Mouse (Mus musculus): Measurements from ENCODE around the gene Cacna1a. TPM values are rescaled to one million over a fixed set of nuclear protein-coding genes. Genes with fewer than 3 reads are reported as not detected.
"Not testable (repeated sequence)": the region's sequence is repeated elsewhere in the genome, so short reads cannot be mapped to it uniquely, and the experiment has no call there.

Gene Cacna1a
- total RNA-seq, 2 experiments from 2014 or later, result 3.9 to 9.6 TPM

DNA sequence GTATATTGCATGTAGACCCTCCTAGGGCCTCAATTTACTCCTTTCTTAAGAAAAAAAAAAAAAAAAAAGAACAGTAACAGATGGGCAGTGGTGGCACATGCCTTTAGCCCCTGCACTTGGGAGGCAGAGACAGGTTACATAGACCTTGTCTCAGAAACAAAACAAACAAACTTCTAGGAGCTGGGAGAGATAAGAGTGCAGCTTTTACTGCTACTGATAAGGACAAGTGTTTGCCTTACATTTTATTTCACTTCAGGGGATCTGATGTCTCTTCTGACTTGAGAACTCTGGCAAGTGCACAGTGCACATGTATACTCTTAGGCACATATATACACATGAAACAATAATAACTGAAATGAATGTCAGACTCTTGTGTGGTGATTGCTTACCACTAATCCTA is 269.0 kb downstream of the Cacna1a start:
- DNase-seq (ENCODE audit: low spot score in 2 of 2), result no peak

DNA sequence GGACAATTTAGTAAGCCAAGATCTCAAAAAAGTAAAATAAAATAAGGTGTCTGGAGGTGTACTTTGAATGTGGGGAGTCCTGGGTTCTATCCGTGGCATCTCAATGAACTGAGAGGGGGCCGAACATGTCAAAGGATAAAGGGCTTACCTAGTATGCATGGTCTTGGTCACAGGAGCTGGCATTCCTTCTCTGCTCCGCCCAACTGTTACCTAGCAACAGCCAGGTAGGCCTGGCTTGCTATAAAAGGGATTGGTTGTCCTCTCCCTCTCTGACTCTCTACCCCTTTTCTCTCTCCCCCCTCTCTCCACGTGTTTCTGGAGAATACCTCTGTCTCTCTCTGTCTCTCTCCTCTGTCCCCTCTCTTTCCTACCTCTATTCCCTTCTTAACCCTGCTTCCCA is 269.4 kb downstream of the Cacna1a start:
- DNase-seq (ENCODE audit: low spot score in 2 of 2), result no peak

- DNase-seq (ENCODE audit: low spot score in 2 of 2), result no peak
Measured at GRCm38 (mm10) chr8:84658951-84659350, 270.7 kb downstream of the Cacna1a start.

DNA sequence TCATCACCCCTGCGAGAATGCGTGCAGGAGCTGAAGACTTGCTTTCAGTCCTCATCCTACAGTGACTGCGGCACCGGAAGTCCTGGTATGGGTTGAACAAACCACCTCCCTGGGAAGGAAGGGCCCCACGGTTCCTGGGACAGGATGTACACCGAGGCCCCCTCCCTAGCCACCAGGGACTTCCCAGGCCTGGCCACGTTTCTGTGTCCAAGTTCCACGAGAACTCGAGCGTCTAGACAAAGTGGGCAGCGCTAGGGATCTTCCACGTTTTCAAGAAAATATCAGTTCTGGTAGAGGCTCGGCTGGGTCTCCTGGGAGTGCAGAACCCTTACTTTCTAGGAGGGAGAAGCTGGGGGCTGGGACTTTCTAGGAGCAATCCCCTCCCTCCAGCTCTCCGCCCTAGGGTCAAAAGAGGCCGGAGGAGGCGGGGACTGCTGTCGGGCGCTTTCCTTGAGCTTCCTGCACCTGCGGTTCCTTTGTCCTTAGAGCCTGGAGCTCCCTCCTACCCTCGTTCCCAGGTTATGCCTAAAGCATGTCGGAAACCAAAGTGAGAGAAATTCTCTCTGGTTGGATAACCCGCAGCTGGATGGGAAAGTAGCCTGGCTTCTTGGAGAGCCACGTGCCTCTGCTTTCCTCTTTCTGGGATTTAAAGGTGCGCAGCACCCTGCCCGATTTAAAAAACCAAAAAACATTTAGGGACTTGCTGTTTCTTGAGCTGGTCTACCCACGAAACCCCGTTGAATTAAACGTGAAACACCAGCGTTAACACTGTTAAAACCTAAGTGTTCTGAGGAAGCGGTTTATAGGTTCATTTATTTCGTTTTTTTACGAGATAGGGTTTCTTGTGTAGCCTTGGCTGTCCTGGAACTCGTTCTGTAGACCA is 271.9 kb downstream of the Cacna1a start:
- peak; percentile 32 to 52 for DNase-seq (ENCODE audit: low spot score in 2 of 2)

DNA sequence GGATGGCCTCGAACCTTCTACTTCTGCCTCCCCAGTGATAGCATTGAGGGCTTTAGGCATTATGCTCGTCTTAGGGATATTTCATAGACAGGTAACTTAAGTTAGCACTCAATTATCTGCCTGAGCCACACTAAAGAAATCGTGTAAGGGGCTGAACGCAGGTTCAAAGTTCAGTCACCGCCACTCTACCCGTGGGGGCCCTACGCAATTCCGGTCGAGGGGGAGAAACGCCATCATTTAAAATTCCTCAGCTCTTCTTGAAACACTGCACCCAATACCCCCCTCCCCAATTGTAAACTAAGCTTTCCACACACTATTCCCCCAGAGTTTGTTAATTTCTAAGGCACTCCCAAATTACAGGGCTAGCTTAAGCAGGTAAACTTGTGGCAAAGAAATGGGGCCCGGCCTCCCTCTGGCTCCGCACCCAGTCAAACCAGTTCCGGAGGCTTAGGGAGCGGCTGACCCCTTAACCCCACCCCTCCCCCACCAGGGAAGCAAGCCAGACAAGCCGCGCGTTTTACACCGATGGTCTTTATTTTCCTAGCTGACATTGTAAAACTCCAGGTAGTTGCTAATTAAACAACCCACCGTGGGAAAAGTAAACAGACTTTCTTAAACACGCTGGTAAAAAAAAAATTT is 272.7 kb downstream of the Cacna1a start:
- DNase-seq (ENCODE audit: low spot score in 2 of 2), result peak in 1 of 2 experiments; percentile 55

DNA sequence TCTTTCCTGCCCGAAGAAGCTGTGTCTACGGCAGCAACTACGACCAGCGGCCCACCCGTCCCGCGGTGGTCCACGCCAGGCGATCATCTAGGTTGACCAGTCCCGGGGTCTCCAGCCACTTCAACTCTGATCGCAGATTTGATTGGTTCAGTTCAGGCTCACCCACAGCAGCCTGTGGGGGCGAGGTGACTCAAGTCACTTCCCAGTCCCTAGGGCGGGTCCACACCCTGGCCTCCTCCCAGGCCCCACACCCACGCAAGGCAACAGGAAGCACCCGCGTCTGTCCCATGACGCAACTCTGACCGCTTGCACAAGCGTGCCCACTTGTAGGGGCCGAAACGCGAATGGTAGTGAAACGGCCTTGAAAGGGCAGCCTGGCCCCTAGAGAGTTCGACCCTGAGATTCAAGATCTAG is 273.2 kb downstream of the Cacna1a start:
- DNase-seq (ENCODE audit: low spot score in 2 of 2), result peak; percentile 89

DNA sequence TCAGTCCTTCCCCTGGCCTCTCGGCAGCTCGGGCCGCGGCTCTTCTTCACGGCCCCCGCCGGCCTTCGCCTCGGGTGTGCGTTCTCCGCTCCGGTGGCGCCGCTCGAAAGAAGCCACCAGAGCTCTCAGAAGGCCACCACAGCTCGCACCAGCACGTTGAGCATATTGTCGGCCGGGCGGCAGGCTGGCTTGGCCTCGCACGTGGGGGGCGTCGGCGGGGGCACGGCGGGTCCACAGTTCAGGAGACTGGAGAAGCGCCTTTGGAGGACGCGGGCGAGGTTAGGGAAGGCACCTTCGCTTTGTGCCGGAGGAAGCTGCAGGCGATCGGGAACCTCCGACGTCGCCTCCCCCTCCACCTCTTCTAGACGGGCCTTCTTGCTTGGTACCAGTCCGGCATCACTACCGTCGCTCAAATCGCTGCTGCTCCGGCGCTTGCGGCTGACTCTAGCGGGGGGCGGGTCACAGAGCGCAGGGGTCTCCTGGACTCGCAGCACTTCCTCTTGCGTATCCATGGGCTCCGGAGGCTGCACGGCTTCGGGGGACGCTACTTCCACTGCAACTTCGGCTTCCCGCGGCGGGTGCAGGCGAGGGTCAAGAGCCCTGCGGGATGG is 273.8 kb downstream of the Cacna1a start:
- peak; percentile 58 for DNase-seq (ENCODE audit: low spot score in 2 of 2)

DNA sequence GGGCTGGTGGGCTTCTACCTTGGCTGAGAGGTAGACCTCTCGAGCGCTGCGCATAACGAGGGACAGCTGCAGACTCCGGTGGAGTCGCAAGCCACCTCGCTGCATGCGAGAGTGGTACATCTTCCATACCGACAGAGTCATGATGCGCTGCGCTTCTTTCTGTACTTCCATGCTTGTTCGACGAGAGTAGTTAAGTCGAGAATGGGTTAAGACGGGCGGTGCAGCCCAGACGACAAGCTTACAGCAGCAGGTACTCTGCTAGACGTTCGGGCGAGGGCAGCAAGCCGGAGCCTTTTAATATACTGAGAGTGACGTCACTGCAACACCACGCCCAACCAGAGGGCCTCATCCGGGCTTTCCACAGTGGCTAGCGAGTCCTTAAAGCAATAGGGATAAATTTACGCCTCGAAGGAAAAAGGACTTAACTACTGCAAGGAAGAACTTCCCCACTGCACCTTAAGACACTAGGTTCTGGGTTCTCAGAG is 274.4 kb downstream of the Cacna1a start, which contains the start of gene Ier2:
Ier2 (minus strand) TSS at position 272 of the 485 bp plus-strand sequence.
- DNase-seq (ENCODE audit: low spot score in 2 of 2), result peak; percentile 94 to 98

DNA sequence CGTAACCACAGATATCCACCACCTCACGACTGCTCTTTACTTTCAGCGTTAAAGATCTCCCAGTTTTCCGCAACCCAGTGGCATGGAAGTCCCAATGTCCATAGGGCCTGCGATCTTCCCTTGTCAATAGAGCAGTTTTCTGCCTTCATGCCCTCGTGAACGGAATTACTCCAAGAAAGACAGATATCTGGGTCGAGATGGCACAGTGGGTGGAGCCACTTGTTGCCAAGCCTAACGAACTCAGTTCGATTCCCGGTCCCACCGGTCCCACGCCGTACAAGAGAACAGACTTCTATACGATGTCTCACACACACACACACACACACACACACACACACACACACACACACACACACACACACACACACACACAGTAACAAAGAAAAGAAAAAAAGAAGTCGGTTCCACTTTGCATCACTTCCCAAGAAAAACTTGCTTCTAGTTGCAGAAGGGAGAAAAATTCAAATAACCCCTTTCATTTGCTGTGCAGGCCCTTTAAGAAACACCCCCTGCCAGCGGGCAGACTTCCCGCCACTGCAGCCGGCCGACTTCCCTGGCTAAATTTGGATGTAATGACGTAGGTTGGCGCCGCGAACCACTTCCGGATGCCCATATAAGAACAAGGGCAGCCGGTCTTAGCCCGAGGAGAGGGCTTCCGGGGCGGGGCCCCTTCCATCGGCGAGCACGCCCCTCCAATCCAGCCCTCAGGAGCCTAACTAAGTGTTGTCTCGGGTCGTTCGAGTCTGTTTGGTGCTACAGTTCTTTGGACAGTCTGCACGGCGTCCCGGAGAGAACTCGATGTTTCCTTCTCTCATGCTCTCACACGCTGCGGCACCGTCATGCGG is 275.5 kb downstream of the Cacna1a start:
- peak; percentile 93 to 94 for DNase-seq (ENCODE audit: low spot score in 2 of 2)

DNA sequence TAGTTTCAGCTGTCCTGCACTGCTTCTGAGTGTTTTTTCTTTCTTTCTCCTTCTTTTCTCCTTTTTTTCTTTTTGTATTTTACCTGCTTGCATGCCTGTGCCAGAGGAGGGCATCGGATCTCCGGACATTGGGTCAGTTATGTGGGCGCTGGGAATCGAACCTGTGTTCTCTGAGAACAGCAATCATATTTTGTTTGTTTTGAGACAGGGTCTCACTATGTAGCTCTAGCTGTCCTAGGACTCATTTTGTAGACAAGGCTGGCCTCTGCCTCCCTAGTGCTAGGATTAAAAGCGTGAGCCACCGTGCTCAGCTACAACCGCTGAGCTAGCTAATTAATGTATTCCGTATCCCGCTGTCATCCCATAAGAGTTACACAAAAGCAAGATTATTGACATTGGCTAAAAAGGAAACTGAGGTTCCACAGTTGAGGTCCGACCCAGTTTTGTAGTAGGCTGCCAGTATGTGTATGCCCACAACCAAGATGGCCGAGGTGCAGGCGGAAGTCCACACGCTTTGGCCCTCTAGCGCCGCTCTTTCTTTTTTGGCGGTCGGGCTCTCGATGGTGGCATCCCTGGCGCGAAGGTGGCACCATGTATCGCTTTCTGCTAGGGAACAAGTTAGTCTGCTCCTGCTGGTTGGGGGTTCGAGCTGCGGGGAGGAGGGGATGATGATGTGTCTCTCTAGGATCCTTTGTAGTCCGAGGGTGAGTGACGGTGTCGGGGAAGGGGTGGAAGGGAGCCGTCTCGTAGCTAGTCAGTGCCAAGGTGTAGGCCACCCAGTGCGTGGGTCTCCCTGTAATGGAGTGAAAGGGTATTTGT is 276.5 kb downstream of the Cacna1a start:
- peak; percentile 62 to 67 for DNase-seq (ENCODE audit: low spot score in 2 of 2)

- DNase-seq (ENCODE audit: low spot score in 2 of 2), result no peak
Measured at GRCm38 (mm10) chr8:84665385-84665893, 277.2 kb downstream of the Cacna1a start.

DNA sequence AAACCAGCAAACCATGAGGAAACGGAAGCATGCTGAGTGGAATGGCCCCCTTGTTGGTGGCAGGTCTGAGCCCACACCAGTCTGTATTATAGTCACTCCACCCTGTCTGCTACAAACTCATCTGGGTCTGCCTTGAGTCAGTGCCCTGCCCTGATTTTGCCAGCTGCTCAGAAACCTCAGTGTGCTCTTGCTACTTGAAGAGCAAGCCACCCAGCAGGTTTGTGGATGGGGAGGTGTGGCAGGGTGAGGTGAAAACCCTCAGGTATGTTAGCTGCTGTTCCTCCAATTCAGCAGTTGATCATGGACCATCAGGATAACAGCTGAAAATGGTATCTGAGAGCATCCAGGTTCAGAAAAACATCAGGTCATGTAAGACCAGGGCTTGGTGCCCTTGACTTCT is 279.8 kb downstream of the Cacna1a start:
- DNase-seq (ENCODE audit: low spot score in 2 of 2), result no peak

- DNase-seq (ENCODE audit: low spot score in 2 of 2), result no peak
Measured at GRCm38 (mm10) chr8:84668731-84669485, 280.7 kb downstream of the Cacna1a start.

- not testable (repeated sequence) for DNase-seq (ENCODE audit: low spot score in 2 of 2)
Measured at GRCm38 (mm10) chr8:84670295-84671006, 282.2 kb downstream of the Cacna1a start.

DNA sequence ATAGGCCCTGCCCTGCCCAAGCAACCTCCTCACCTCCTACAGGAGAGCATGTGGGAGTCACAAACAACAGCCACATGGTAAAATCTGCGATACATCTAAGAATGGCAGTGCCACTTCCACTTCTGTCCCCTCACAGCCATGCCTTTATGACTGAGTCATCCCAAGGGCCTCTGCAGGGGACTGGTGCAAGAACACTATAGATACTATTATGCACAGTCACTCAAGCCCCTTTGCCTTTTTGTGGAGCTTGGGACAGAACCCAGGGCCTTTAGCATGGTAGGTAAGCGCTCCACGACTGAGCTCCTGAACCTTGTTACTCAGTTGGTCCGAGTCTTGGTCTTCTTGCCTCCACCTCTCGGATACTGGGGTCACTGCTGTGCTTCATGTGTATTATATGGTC is 289.1 kb downstream of the Cacna1a start:
- no peak for DNase-seq (ENCODE audit: low spot score in 2 of 2)

DNA sequence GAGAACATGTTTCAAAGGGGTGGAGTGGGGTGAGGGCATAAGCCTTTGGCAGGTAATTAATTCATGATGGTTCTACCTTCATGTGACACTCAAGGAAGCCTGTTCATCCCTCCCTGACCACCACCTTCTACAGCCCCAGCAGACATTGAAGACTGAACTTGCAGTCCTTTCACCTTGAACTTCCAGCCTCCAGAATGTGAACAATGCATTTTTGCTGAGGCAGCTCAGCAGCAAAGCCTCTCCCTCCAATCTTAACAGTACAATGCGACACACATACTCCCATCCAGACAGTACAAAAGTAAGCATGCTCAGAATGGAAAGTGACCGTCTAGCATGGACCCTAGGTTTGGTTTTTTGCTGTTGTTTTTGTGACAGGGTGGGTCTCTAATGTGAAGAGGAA is 293.2 kb downstream of the Cacna1a start:
- no peak for DNase-seq (ENCODE audit: low spot score in 2 of 2)

DNA sequence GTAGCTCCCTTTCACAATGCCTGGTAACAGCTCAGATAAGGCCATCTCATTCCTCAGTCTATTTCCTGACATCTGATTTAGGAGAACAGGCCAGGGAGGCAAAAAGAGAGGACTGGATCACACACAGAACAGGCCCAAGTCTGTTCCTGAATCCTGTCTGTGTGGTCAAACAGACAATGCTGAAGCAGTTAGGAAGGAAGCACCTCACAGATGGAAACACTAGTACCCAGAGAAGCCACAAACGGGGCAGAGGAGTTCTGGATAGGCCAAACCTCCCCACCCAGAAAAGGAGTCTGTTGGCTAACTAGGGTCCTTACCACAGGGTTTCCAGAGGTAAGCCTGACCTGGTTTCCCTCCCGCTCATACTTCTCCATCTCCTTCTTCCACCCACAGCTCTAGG is 294.0 kb downstream of the Cacna1a start:
- DNase-seq (ENCODE audit: low spot score in 2 of 2), result no peak

DNA sequence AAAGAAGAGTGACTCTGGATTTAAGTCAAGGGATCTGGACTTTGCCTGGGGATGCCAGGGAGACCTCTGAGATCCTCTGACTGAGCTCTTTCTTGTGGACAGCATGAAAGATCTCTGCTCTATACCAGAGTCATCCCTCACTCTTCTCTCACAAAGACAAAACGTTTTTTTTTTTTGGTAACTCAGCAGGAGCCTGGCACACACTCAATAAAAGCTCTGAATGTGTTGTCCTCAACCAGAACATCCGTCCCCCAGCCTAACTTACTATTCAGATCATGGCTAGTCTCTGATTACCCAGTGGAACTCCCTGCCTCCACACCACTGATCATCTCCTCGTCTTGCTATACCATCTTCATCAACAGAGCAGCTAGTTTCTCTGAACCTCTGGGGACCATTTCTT is 296.3 kb downstream of the Cacna1a start:
- DNase-seq (ENCODE audit: low spot score in 2 of 2), result no peak

All from adrenal gland, adult 18-20 months (tissue).